Mouse (Mus musculus) cerebellum, adult 2 months (tissue): ENCODE measurements around the gene Sell.

ENCODE experiments used
- CTCF ChIP-seq: fragments of 200-500 bp; IDR thresholded peaks from 2 replicates; pipeline ENCODE4 v1.5.1; 2011; ENCODE audit warnings: low read depth, mild to moderate bottlenecking, control low read depth, low read length, moderate library complexity, borderline replicate concordance; ENCODE audit not compliant: insufficient read depth
- POLR2A ChIP-seq: fragments of 200-500 bp; IDR thresholded peaks from 2 replicates; pipeline ENCODE4 v1.6.1; 2011; ENCODE audit warnings: low read length, control low read depth, borderline replicate concordance; ENCODE audit not compliant: insufficient read depth

DNA sequence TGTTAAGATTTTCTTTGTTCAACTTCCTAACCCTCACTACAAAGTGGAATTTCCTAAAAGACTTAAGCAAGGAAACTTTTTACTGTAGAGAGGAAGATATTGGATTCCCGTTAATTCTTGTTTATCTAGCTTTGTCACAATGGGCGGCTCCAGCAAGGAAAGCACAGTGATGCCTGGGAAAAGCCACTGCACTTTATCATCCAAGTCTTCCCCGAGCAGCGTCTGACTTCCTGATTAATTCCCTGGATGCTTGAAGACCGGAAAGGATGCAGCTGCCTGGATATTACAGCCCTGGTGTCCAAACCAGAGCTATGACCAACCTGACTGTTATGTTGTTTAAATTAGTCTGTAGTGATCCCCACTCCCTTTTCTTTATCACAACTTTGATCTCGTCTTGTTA is 35.0 kb downstream of the Sell start:
- no peak for TF ChIP-seq CTCF
- no peak for TF ChIP-seq POLR2A
